Mouse (Mus musculus) layer of hippocampus, postnatal 14 days (tissue): ENCODE measurements around the gene Mast3. TPM values are rescaled to one million over a fixed set of nuclear protein-coding genes. Genes with fewer than 3 reads are reported as not detected.
A peak's percentile ranks its signal among the peaks of the same experiment; 100 is the strongest.

ENCODE experiments used
- DNase-seq, 2 experiments: peaks; one replicate each; pipeline ENCODE4 v3.0.0; 2021 to 2022; ENCODE audit warnings: low spot score in 2 of 2, mixed read lengths in 1 of 2
- microRNA-seq, 2 experiments: library from miRNA; unstranded; fragments of <30 nt; microRNA quantifications; one replicate each; pipeline ENCODE4 v1.2.0; 2021
- total RNA-seq, 2 experiments: library from RNA; stranded (reverse); gene quantifications; 2 replicates each; pipeline ENCODE4 v1.2.3; 2021

The Mast3 gene
- total RNA-seq, 2 experiments from 2014 or later: 295 to 297 TPM

GRCm38 (mm10) chr8:70747211-70747890 lies 57.5 kb downstream of the Mast3 start:
- no peak for DNase-seq

- no peak for DNase-seq
These were observed 58.2 kb downstream of the Mast3 start for GRCm38 (mm10) chr8:70746676-70747075.

GRCm38 (mm10) chr8:70745691-70746220 lies 59.1 kb downstream of the Mast3 start:
- DNase-seq: no peak

- no peak for DNase-seq
These were observed 60.0 kb downstream of the Mast3 start for GRCm38 (mm10) chr8:70744806-70745205.

GRCm38 (mm10) chr8:70743656-70744590 lies 60.9 kb downstream of the Mast3 start:
- DNase-seq: peak in 1 of 2 experiments; percentile 53

GRCm38 (mm10) chr8:70742981-70743655 lies 61.7 kb downstream of the Mast3 start:
- DNase-seq: no peak

- DNase-seq: no peak
These were observed 62.7 kb downstream of the Mast3 start for GRCm38 (mm10) chr8:70742176-70742575.

- DNase-seq: no peak
These were observed 63.2 kb downstream of the Mast3 start for GRCm38 (mm10) chr8:70741661-70742060.

- no peak for DNase-seq
These were observed 66.6 kb downstream of the Mast3 start for GRCm38 (mm10) chr8:70738211-70738610.

- DNase-seq: no peak
These were observed 67.1 kb downstream of the Mast3 start for GRCm38 (mm10) chr8:70737705-70738104.

GRCm38 (mm10) chr8:70730956-70731355 lies 73.9 kb downstream of the Mast3 start:
- DNase-seq: no peak

- no peak for DNase-seq
These were observed 74.9 kb downstream of the Mast3 start for GRCm38 (mm10) chr8:70729808-70730475.

Small RNA genes lying within 50 kb of the gene (microRNA-seq; reads per million reads assigned to microRNA genes)
- gene Mir7240: 25.2 to 34.8 reads per million in 2 experiments

Other genes with a start within 250 kb of the Mast3 start
- 10 to 100 TPM; 38.8 to 46.1 TPM for gene Isyna1, start 210.7 kb downstream of the Mast3 start, total RNA-seq
- 100 to 1,000 TPM; 253 to 259 TPM for gene Ssbp4, start 196.2 kb downstream of the Mast3 start, total RNA-seq
- gene Lrrc25, start 188.9 kb downstream of the Mast3 start, total RNA-seq: 1 to 10 TPM; 1.1 to 1.4 TPM
- not detected for gene Gdf15, start 172.6 kb downstream of the Mast3 start, total RNA-seq
- gene Pgpep1, start 144.7 kb downstream of the Mast3 start, total RNA-seq: 10 to 100 TPM; 25.9 to 30.8 TPM
- 10 to 100 TPM; 67.8 to 71.7 TPM for gene Lsm4, start 131.8 kb downstream of the Mast3 start, total RNA-seq
- gene Jund, start 106.1 kb downstream of the Mast3 start, total RNA-seq: 100 to 1,000 TPM; 163 to 179 TPM
- gene Iqcn, start 101.6 kb downstream of the Mast3 start, total RNA-seq: under 1 TPM in 1 of 2 experiments, not detected in 1; 0.14 TPM
- not detected for gene Gm3336, start 86.5 kb downstream of the Mast3 start, total RNA-seq
- under 1 TPM; 0.81 to 0.91 TPM for gene Pde4c, start 81.3 kb downstream of the Mast3 start, total RNA-seq
- 100 to 1,000 TPM; 793 to 809 TPM for gene Rab3a, start 50.4 kb downstream of the Mast3 start, total RNA-seq
- gene Mpv17l2, start 44.1 kb downstream of the Mast3 start, total RNA-seq: 10 to 100 TPM; 47.6 to 52.2 TPM
- 100 to 1,000 TPM; 164 to 178 TPM for gene Pik3r2, start 28.3 kb downstream of the Mast3 start, total RNA-seq
- 1 to 10 TPM; 1.5 TPM for gene Il12rb1, start 3.4 kb upstream of the Mast3 start, total RNA-seq
- 10 to 100 TPM; 23.3 to 24.5 TPM for gene Arrdc2, start 34.7 kb upstream of the Mast3 start, total RNA-seq
- gene Kcnn1, start 58.2 kb upstream of the Mast3 start, total RNA-seq: 10 to 100 TPM; 22.0 to 22.8 TPM
- 10 to 100 TPM; 84.5 to 92.7 TPM for gene Ccdc124, start 68.9 kb upstream of the Mast3 start, total RNA-seq
- 1 to 10 TPM; 7.3 to 8.3 TPM for gene Slc5a5, start 87.7 kb upstream of the Mast3 start, total RNA-seq
- 100 to 1,000 TPM; 673 to 736 TPM for gene Rpl18a, start 92.4 kb upstream of the Mast3 start, total RNA-seq
- gene Map1s, start 100.9 kb upstream of the Mast3 start, total RNA-seq: 10 to 100 TPM; 73.2 to 77.0 TPM